Mouse (Mus musculus): ENCODE data around the gene Enpp1.

- TF ChIP-seq CTCF (IDR thresholded peaks at IDR 0.05; ENCODE audit: borderline replicate concordance, extremely low read depth, insufficient read depth, insufficient read length) (no peak), POLR2A (IDR thresholded peaks at IDR 0.05; ENCODE audit: borderline replicate concordance, extremely low read depth, insufficient read depth, insufficient read length, poor library complexity, severe bottlenecking) (no peak)
Measured at GRCm38 (mm10) chr10:24741229-24742198, 29.6 kb upstream of the Enpp1 start.

All from brain, embryonic 14.5 days (tissue).